Mouse (Mus musculus) natural killer cell, adult 2 months (primary cell): ENCODE data around the gene Cd59a.

Experiments
- DNase-seq, 2 experiments: peaks; one replicate each; pipeline ENCODE4 v3.0.0; 2022; ENCODE audit warnings: low spot score in 2 of 2

Cd59a gene

GRCm38 (mm10) chr2:104135920-104136319 lies 40.3 kb downstream of the Cd59a start:
- no peak for DNase-seq

- DNase-seq, result no peak
These were observed 46.5 kb downstream of the Cd59a start for GRCm38 (mm10) chr2:104142140-104142539.

GRCm38 (mm10) chr2:104144004-104144403 lies 48.4 kb downstream of the Cd59a start:
- no peak for DNase-seq

DNA sequence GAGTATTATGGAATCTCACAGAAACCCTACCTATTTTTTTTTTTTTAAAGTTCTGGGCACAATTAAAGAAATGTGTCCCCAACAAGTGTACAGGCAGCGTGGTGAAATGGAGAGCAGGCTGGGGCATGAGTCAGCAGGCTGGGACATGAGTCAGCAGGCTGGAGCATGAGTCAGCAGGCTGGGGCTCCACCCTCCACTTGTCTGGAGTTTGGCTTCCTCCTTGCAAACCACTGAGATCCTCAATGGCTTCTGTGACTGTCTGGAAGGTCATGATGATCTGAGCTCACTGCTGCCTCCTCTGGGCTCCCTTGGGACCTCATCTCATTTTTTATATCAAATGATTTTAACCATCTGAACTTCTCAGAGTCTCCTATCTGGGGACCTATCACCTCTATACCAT lies 50.4 kb downstream of the Cd59a start:
- peak; percentile 20 to 29 for DNase-seq

- DNase-seq, result no peak
These were observed 52.4 kb downstream of the Cd59a start for GRCm38 (mm10) chr2:104147910-104148561.

- no peak for DNase-seq
These were observed 55.2 kb downstream of the Cd59a start for GRCm38 (mm10) chr2:104150608-104151397.

- no peak for DNase-seq
These were observed 57.7 kb downstream of the Cd59a start for GRCm38 (mm10) chr2:104153345-104153744.

DNA sequence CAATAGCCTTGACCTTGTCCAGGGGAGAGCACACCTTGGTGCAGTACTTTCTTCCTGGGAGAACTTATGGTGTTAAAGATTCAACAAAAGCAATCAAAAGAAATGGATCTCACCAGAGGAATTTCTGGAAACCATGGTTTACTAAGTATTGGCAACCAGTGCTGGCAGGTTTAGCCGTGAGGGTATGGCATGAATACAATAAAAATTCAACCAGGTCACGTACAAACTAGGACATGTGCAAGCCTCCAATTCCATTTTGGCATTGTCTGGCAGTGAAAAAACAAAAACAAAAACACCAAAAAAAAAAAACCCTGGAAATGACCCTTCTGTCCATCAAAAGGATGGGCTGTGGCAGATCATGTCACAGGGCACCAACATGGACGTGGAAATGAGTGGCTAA lies 58.3 kb downstream of the Cd59a start:
- no peak for DNase-seq

GRCm38 (mm10) chr2:104157831-104158230 lies 62.2 kb downstream of the Cd59a start:
- DNase-seq, result no peak

DNA sequence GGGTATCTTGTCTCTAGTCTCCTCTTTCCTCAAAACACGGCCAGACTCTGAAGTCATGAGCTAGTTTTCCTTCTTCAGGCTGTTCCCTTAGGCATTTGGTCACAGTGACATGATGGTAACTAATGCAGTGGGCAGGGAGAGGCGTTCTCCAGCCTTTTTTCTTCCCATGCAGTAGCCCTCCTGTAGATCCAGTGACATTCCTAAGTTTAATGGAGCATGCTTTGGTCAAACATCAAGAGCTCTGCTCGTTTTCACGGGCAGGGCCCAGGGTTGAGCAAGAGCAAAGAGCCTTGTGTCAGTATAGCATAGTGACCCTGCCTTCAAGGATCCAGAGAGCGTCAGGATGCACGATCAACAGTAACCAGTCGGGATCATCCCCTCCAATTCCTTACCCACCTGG lies 67.8 kb downstream of the Cd59a start:
- no peak for DNase-seq

DNA sequence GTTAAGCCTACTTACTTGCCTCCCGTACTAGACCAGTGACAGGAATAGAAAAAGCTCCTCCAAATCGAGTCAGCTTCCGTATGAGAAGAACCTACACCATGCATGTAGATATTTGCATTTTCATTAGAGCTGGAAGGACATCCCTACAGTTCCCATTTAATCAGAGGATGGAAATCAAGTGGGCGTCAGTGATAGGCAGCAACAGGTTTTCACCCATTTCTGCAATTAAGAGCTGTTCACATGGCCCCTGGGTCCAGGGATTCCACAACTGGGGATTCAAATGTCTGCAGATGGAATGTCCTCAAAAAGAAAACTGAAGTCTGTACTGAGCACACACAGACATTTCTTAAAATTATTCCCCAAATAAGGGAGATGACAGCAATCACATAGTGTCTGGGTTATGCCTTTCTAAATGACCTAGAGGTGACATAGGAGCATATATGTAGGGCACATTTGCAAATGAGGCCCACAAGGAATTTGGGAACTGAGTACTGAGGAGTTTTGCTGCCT lies 68.4 kb downstream of the Cd59a start:
- no peak for DNase-seq
